Mouse (Mus musculus) stomach, embryonic 14.5 days (tissue): ENCODE data around the gene Asic2. TPM values are rescaled to one million over a fixed set of nuclear protein-coding genes. Genes with fewer than 3 reads are reported as not detected.

Experiments
- ATAC-seq: fragments of 200-750 bp; cut with Nextera tagmentation; 2 replicates; pipeline ENCODE4 v1.8.0; 2017; ENCODE audit warnings: low read depth, moderate TSS enrichment; ENCODE audit not compliant: insufficient number of reproducible peaks, insufficient read depth, low FRiP score
- H3K27ac ChIP-seq: fragments of 300-500 bp; sonication (generic); 2 replicates; pipeline ENCODE4 v1.5.1; 2014; ENCODE audit warnings: mild to moderate bottlenecking, low read length, moderate library complexity, mixed read lengths
- H3K27me3 ChIP-seq: fragments of 300-500 bp; sonication (generic); 2 replicates; pipeline ENCODE4 v1.6.1; 2014; ENCODE audit warnings: low read length, control low read depth, mixed read lengths; ENCODE audit not compliant: control insufficient read depth, insufficient read depth
- H3K36me3 ChIP-seq: fragments of 300-500 bp; sonication (generic); 2 replicates; pipeline ENCODE4 v1.6.1; 2014; ENCODE audit warnings: mild to moderate bottlenecking, control low read depth, low read length, moderate library complexity, mixed read lengths; ENCODE audit not compliant: control insufficient read depth, insufficient read depth
- H3K4me1 ChIP-seq: fragments of 300-500 bp; sonication (generic); 2 replicates; pipeline ENCODE4 v1.6.1; 2014; ENCODE audit warnings: low read length, control low read depth, mixed read lengths; ENCODE audit not compliant: control insufficient read depth, insufficient read depth
- H3K4me2 ChIP-seq: fragments of 300-500 bp; sonication (generic); replicated peaks from 2 replicates; pipeline ENCODE4 v1.6.1; 2014; ENCODE audit warnings: low read depth, low read length, control low read depth
- H3K4me3 ChIP-seq: fragments of 300-500 bp; sonication (generic); 2 replicates; pipeline ENCODE4 v1.5.1; 2014; ENCODE audit warnings: low read depth, low read length, control low read depth
- H3K9ac ChIP-seq: fragments of 300-500 bp; sonication (generic); replicated peaks from 2 replicates; pipeline ENCODE4 v1.6.1; 2014; ENCODE audit warnings: low read depth, mild to moderate bottlenecking, control low read depth, low read length, moderate library complexity, mixed read lengths
- H3K9me3 ChIP-seq: fragments of 300-500 bp; sonication (generic); 2 replicates; pipeline ENCODE4 v1.6.1; 2016; ENCODE audit warnings: low read depth, low read length, control low read depth; ENCODE audit not compliant: control insufficient read depth
- WGBS: fragments of 180-500 bp; shearing (Covaris S2); extraction: QIAGEN DNeasy Blood & Tissue Kit; methylation state at CpG from one replicate; pipeline ENCODE4 v1.1.7; 2014; 5-methylcytosine and 5-hydroxymethylcytosine counted together
- polyA plus RNA-seq: library from polyadenylated mRNA; unstranded; fragments of >200 nt; fragmentation: Nextera tagmentation; extraction: Ambion mirVana; gene quantifications from 2 replicates; pipeline ENCODE4 v1.2.1, GENCODE M21; 2014

Gene Asic2
- polyA plus RNA-seq, 1 experiment from 2014 or later, result 0.27 TPM

DNA sequence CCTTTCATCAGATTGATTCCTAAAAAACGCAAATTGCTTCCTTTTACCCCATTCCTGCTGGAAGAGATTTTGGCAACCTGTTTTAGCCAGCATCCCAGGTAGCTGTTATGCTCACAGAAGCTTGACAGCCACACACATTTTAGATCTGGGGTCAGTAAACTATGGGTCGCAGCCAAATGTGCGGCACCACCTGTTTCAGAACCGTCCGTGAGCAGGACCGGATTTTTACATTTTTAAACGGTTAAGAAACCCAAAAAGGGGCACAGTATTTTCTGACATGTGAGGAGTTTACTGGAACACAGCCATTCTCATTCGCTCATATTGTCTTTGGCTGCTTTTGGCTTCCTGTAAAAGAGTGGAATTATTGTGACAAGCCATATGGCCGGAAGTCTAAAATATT lies 744.9 kb downstream of the Asic2 start:
- Histone ChIP-seq H3K27me3 (no peaks in the 10 kb centered on the region), H3K9ac (no peak overlapping the region), H3K36me3 (no peaks in the 10 kb centered on the region), H3K4me2 (no peak overlapping the region), H3K9me3 (no peaks in the 10 kb centered on the region), H3K4me3 (no peak overlapping the region), H3K27ac (no peak overlapping the region), H3K4me1 (no peaks in the 10 kb centered on the region)
- ATAC-seq, result no peak
- 83% methylated on average over 9 of the region's 9 CpGs for WGBS

DNA sequence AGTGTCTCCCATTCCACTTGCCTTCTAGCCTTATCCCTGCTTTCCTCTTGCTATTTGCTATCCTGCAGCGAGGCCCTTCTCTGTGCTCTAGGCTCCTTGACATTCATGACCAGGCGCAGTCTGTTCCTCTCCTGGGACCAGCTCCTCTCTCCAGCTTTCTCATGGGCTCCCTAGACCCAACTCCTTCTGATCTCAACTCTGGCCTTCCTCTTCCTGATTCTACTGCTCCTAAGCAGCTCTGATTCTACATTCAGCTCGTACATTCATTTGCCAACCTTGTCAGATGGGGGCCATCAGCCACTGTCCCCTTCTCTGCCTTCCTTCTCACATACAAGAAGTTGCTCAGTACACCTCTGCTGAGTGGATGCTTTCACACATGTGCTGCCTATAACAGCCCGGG lies 747.5 kb downstream of the Asic2 start:
- 83% methylated on average over 4 of the region's 4 CpGs for WGBS
- H3K4me2 ChIP-seq, result no peak overlapping the region
- no peak overlapping the region for H3K27ac ChIP-seq
- no peaks in the 10 kb centered on the region for H3K36me3 ChIP-seq
- ATAC-seq, result no peak
- H3K4me1 ChIP-seq, result no peaks in the 10 kb centered on the region
- no peaks in the 10 kb centered on the region for H3K27me3 ChIP-seq
- no peaks in the 10 kb centered on the region for H3K9me3 ChIP-seq
- H3K4me3 ChIP-seq, result no peak overlapping the region
- H3K9ac ChIP-seq, result no peak overlapping the region

DNA sequence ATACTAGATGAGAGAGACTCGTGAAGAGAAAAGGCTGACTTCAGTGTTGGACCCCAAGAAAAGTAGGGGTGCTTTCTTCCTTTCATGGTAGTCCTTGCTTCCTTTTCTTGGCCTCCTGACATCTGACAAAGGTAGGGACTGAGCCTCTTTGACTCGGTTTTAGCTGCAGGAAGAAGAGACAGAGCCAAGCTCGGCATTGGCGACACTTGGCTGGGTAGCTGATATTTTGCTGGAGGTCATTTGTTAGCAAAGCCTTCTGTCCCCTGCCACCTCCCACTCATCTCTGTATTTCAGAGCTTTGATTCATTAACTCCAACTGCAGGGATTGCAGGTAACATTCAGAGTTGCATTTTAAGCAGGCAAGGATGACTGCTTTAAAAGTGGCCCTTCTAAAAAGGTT lies 762.8 kb downstream of the Asic2 start:
- no peak for ATAC-seq
- Histone ChIP-seq H3K4me2 (no peak overlapping the region), H3K9me3 (no peaks in the 10 kb centered on the region), H3K4me3 (no peak overlapping the region), H3K27me3 (no peaks in the 10 kb centered on the region), H3K27ac (no peak overlapping the region), H3K4me1 (no peaks in the 10 kb centered on the region), H3K9ac (no peak overlapping the region), H3K36me3 (no peaks in the 10 kb centered on the region)
- 58% methylated on average over 4 of the region's 4 CpGs for WGBS

DNA sequence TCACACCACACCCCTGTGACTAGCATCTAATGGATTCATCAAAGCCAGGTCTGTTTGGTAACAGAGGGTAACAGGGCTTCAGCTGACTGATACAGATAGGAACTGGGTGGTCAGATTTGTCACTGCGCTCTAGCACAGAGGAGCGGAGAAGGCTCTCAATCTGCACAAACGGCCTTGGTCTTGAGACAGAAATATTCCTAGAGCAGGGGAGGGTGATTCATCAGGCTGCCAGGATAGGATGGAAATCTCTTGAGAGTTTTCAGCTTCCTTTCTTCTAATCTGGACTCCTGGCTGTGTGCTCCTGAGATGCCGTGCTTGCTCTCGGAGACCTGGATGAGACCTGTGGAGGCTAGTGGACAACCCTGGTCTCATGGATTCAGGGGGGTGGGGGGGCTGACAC lies 765.7 kb downstream of the Asic2 start:
- 71% methylated on average over 5 of the region's 5 CpGs for WGBS
- H3K9ac ChIP-seq, result no peak overlapping the region

DNA sequence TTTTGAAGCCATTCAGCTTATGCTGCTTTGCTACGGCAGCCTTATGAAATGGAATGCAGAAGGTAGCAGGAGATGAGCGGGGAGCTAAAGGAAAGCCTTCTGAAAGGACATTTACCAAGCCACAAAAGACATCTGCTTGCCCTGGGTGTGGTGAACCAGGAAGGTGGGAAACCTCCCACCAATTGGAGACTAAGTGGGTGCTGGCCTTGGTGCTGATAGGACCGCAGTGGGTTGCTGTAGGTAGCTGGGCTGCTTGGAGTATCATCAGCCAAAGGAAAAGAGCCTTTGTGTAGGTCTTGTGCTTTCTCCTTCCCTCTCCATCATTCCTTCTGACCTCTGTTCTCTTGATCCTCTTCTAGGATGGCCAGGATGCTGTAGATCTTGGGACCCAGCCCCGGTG lies 774.4 kb downstream of the Asic2 start:
- no peak overlapping the region for H3K4me2 ChIP-seq
- H3K27me3 ChIP-seq, result no peaks in the 10 kb centered on the region
- 40% methylated on average over 4 of the region's 4 CpGs for WGBS
- ATAC-seq, result no peak
- no peak overlapping the region for H3K9ac ChIP-seq
- H3K27ac ChIP-seq, result no peak overlapping the region
- no peak overlapping the region for H3K4me3 ChIP-seq
- no peaks in the 10 kb centered on the region for H3K9me3 ChIP-seq
- H3K4me1 ChIP-seq, result no peaks in the 10 kb centered on the region
- H3K36me3 ChIP-seq, result no peaks in the 10 kb centered on the region

More for the DNA sequence above, 765.7 kb downstream of the Asic2 start:
- no peaks in the 10 kb centered on the region for H3K36me3 ChIP-seq
- no peak overlapping the region for H3K4me2 ChIP-seq
- H3K9me3 ChIP-seq, result no peaks in the 10 kb centered on the region
- H3K4me3 ChIP-seq, result no peak overlapping the region
- ATAC-seq, result no peak
- H3K27ac ChIP-seq, result no peak overlapping the region
- no peaks in the 10 kb centered on the region for H3K4me1 ChIP-seq
- H3K27me3 ChIP-seq, result no peaks in the 10 kb centered on the region

DNA sequence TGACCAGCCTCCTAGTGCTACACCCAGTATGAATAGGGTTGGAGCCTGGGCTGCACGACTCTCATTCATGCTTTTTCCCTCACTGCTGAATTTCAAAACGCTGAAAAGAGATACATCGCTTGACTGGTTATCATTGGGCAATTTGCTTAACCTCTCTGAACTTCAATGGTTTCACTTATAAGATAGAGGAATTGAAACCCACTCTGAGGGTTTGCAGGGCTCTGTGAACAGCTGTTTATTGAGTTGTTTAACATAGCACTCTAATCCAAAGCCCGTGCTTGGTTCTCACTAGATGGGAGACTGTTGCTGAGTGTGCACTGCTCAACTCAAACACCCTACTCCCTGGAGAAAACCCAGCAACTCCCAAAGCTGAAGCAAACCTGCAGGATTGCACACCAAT lies 776.1 kb downstream of the Asic2 start:
- Histone ChIP-seq H3K4me3 (no peak overlapping the region), H3K27me3 (no peaks in the 10 kb centered on the region), H3K9ac (no peak overlapping the region), H3K4me1 (no peaks in the 10 kb centered on the region), H3K36me3 (no peaks in the 10 kb centered on the region), H3K9me3 (no peaks in the 10 kb centered on the region), H3K4me2 (no peak overlapping the region), H3K27ac (no peak overlapping the region)
- WGBS, result 85% methylated on average over 4 of the region's 4 CpGs
- no peak for ATAC-seq

DNA sequence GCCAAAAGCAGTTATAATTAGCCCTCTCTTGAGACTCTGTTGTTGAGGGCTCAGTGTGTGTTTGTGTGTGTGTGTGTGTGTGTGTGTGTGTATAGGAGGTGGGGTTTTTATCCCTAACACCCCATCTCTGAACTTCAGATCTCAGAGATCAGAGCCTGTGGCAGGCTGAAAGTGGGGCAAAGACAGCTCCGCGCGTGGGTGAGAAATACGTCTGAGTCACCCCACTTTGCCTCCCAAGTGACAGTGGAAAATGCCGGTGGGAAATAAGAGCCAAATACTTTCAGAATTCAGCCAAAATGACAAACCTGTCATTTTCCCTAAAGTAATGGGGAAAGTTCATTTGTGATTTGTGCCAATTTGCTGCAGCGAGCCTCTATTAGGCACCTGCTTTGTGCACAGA lies 779.2 kb downstream of the Asic2 start:
- Histone ChIP-seq H3K4me3 (no peak overlapping the region), H3K27ac (no peak overlapping the region), H3K4me2 (no peak overlapping the region), H3K4me1 (no peaks in the 10 kb centered on the region), H3K9ac (no peak overlapping the region), H3K9me3 (no peaks in the 10 kb centered on the region), H3K36me3 (no peaks in the 10 kb centered on the region), H3K27me3 (no peaks in the 10 kb centered on the region)
- 92% methylated on average over 6 of the region's 6 CpGs for WGBS
- no peak for ATAC-seq

DNA sequence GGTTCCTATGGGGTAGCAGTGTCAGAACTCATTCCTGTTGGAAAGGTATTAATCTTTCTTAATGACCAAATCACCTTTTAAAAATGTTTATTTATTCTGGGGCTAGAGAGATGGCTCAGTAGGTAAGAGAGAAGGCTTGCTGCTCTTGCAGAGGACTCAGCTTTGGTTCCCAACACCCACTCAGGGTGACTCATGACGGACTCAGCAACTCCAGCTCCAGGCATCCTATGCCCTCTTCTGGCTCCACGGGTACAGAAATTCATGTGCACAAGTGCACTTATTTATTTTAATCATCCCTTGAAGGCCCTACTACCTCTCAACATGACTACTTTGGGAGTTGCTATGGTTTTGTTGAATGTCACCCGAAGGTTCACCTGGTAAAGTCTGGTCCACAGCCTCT lies 780.4 kb downstream of the Asic2 start:
- Histone ChIP-seq H3K27me3 (no peaks in the 10 kb centered on the region), H3K9ac (no peak overlapping the region), H3K4me2 (no peak overlapping the region), H3K36me3 (no peaks in the 10 kb centered on the region), H3K4me3 (no peak overlapping the region), H3K27ac (no peak overlapping the region), H3K4me1 (no peaks in the 10 kb centered on the region), H3K9me3 (no peaks in the 10 kb centered on the region)
- no peak for ATAC-seq
- WGBS, result 76% methylated on average over 3 of the region's 3 CpGs

DNA sequence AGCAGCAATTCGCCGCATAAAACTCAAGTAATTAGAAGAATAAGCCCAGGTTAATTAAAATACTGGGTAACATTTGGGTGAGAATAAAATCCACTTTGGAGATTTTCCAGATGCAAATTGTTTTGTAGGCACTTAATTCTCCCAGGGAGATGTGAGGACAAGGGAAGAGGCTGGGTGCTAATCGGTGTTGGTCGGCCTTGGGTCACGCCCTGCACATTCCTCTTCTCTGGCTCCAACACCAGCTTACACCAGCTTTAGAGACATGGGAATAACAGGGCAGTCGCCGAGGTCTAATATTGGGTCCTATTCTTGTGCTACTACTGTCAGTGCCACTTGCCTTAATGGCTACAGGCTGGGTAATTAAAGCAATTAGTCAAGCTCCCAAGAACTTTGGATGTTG lies 783.5 kb downstream of the Asic2 start:
- H3K4me3 ChIP-seq, result no peak overlapping the region

More for the DNA sequence above, 783.5 kb downstream of the Asic2 start:
- H3K9ac ChIP-seq, result no peak overlapping the region
- H3K27me3 ChIP-seq, result no peaks in the 10 kb centered on the region
- 66% methylated on average over 7 of the region's 7 CpGs for WGBS
- H3K27ac ChIP-seq, result no peak overlapping the region
- no peaks in the 10 kb centered on the region for H3K4me1 ChIP-seq
- no peak for ATAC-seq
- no peaks in the 10 kb centered on the region for H3K9me3 ChIP-seq
- H3K36me3 ChIP-seq, result no peaks in the 10 kb centered on the region
- no peak overlapping the region for H3K4me2 ChIP-seq
